Mouse (Mus musculus) intestine, embryonic 15.5 days (tissue): ENCODE measurements at regions not wholly inside any gene's neighbourhood (a gene's known extent, or its start where the extent isn't known, plus 50 kb on each side); places are given as distances from the start of the nearest gene placed in this dataset.

Experiments
- ATAC-seq: fragments of 200-750 bp; cut with Nextera tagmentation; 2 replicates; pipeline ENCODE4 v1.8.0; 2017; ENCODE audit warnings: moderate TSS enrichment, moderate library complexity
- H3K27ac ChIP-seq: fragments of 300-500 bp; sonication (generic); 2 replicates; pipeline ENCODE4 v1.5.1; 2015; ENCODE audit warnings: mild to moderate bottlenecking, inconsistent platforms
- H3K27me3 ChIP-seq: fragments of 300-500 bp; sonication (generic); replicated peaks from 2 replicates; pipeline ENCODE4 v1.6.1; 2015; ENCODE audit warnings: inconsistent platforms
- H3K36me3 ChIP-seq: fragments of 300-500 bp; sonication (generic); 2 replicates; pipeline ENCODE4 v1.6.1; 2015; ENCODE audit warnings: inconsistent platforms
- H3K4me1 ChIP-seq: fragments of 300-500 bp; sonication (generic); replicated peaks from 2 replicates; pipeline ENCODE4 v1.6.1; 2015; ENCODE audit warnings: inconsistent platforms
- H3K4me2 ChIP-seq: fragments of 300-500 bp; sonication (generic); replicated peaks from 2 replicates; pipeline ENCODE4 v1.6.1; 2015; ENCODE audit warnings: mild to moderate bottlenecking, inconsistent platforms
- H3K4me3 ChIP-seq: fragments of 300-500 bp; sonication (generic); replicated peaks from 2 replicates; pipeline ENCODE4 v1.5.1; 2015; ENCODE audit warnings: inconsistent platforms
- H3K9ac ChIP-seq: fragments of 300-500 bp; sonication (generic); 2 replicates; pipeline ENCODE4 v1.6.1; 2015; ENCODE audit warnings: inconsistent platforms
- H3K9me3 ChIP-seq: fragments of 300-500 bp; sonication (generic); 2 replicates; pipeline ENCODE4 v1.6.1; 2016; ENCODE audit warnings: inconsistent platforms
- WGBS: fragments of 180-500 bp; shearing (Covaris S2); methylation state at CpG from one replicate; pipeline ENCODE4 v1.1.7; 2015; 5-methylcytosine and 5-hydroxymethylcytosine counted together

- Histone ChIP-seq H3K36me3 (no peaks in the 10 kb centered on the region), H3K4me3 (no peak overlapping the region), H3K27me3 (no peaks in the 10 kb centered on the region), H3K9me3 (no peaks in the 10 kb centered on the region), H3K9ac (no peak overlapping the region; the same call in 1 of the 2 replicates), H3K4me1 (no peaks in the 10 kb centered on the region; the same call in 1 of the 2 replicates), H3K27ac (0 out of 2 replicates have a peak overlapping the region, but pooled peaks have one; percentile 51), H3K4me2 (no peak overlapping the region)
- WGBS, result 53% methylated on average over 4 of the region's 4 CpGs
- ATAC-seq, result peak; percentile 96
These were observed 384.0 kb downstream of the Atp6ap1l start for GRCm38 (mm10) chr13:90520992-90521757.

- Histone ChIP-seq H3K9ac (no peak overlapping the region), H3K4me2 (no peak overlapping the region), H3K9me3 (no peaks in the 10 kb centered on the region), H3K27me3 (no peaks in the 10 kb centered on the region), H3K27ac (peak overlapping the region; percentile 80), H3K4me1 (no peaks in the 10 kb centered on the region; the same call in 1 of the 2 replicates), H3K4me3 (no peak overlapping the region), H3K36me3 (no peaks in the 10 kb centered on the region)
- ATAC-seq, result peak; percentile 98
- 27% methylated on average over 3 of the region's 3 CpGs for WGBS
These were observed 389.2 kb downstream of the Atp6ap1l start for GRCm38 (mm10) chr13:90515773-90516503.

- no peak overlapping the region for H3K4me2 ChIP-seq
- WGBS, result 79% methylated on average over 4 of the region's 4 CpGs
- ATAC-seq, result no peak
These were observed 391.3 kb downstream of the Atp6ap1l start for GRCm38 (mm10) chr13:90513867-90514266.

GRCm38 (mm10) chr13:90512786-90513401 lies 392.3 kb downstream of the Atp6ap1l start:
- Histone ChIP-seq H3K9ac (no peak overlapping the region), H3K36me3 (no peaks in the 10 kb centered on the region), H3K9me3 (no peaks in the 10 kb centered on the region), H3K4me2 (no peak overlapping the region), H3K27me3 (no peaks in the 10 kb centered on the region), H3K4me1 (no peaks in the 10 kb centered on the region; the same call in 1 of the 2 replicates), H3K27ac (no peak overlapping the region), H3K4me3 (no peak overlapping the region)
- no peak for ATAC-seq
- 86% methylated on average over 2 of the region's 2 CpGs for WGBS

More at GRCm38 (mm10) chr13:90513867-90514266, 391.3 kb downstream of the Atp6ap1l start:
- H3K9me3 ChIP-seq, result no peaks in the 10 kb centered on the region
- no peak overlapping the region for H3K4me3 ChIP-seq
- no peak overlapping the region for H3K9ac ChIP-seq
- no peak overlapping the region for H3K27ac ChIP-seq
- no peaks in the 10 kb centered on the region for H3K27me3 ChIP-seq
- H3K36me3 ChIP-seq, result no peaks in the 10 kb centered on the region
- H3K4me1 ChIP-seq, result no peaks in the 10 kb centered on the region; the same call in 1 of the 2 replicates

- H3K27me3 ChIP-seq, result no peaks in the 10 kb centered on the region
- no peak overlapping the region for H3K4me2 ChIP-seq
- WGBS, result 86% methylated on average over 6 of the region's 6 CpGs
- H3K9me3 ChIP-seq, result no peaks in the 10 kb centered on the region
- no peak overlapping the region for H3K4me3 ChIP-seq
- H3K4me1 ChIP-seq, result no peaks in the 10 kb centered on the region
- no peak overlapping the region for H3K27ac ChIP-seq
- H3K9ac ChIP-seq, result no peak overlapping the region
- no peaks in the 10 kb centered on the region for H3K36me3 ChIP-seq
- ATAC-seq, result no peak
These were observed 394.7 kb downstream of the Atp6ap1l start for GRCm38 (mm10) chr13:90510479-90510878.

GRCm38 (mm10) chr13:90503188-90503587 lies 402.0 kb downstream of the Atp6ap1l start:
- H3K9ac ChIP-seq, result no peak overlapping the region
- no peak overlapping the region for H3K27ac ChIP-seq
- H3K9me3 ChIP-seq, result no peaks in the 10 kb centered on the region
- WGBS, result 75% methylated on average over 2 of the region's 2 CpGs
- H3K4me2 ChIP-seq, result no peak overlapping the region
- H3K4me1 ChIP-seq, result no peaks in the 10 kb centered on the region
- H3K4me3 ChIP-seq, result no peak overlapping the region
- H3K27me3 ChIP-seq, result no peaks in the 10 kb centered on the region
- no peak for ATAC-seq
- no peaks in the 10 kb centered on the region for H3K36me3 ChIP-seq

- H3K4me3 ChIP-seq, result no peak overlapping the region
- H3K27ac ChIP-seq, result no peak overlapping the region
- no peaks in the 10 kb centered on the region for H3K27me3 ChIP-seq
- no peaks in the 10 kb centered on the region for H3K9me3 ChIP-seq
- no peak overlapping the region for H3K4me2 ChIP-seq
- 88% methylated on average over 1 of the region's 1 CpGs for WGBS
- no peak overlapping the region for H3K9ac ChIP-seq
- no peak for ATAC-seq
- H3K36me3 ChIP-seq, result no peaks in the 10 kb centered on the region
- H3K4me1 ChIP-seq, result no peaks in the 10 kb centered on the region
These were observed 403.0 kb downstream of the Atp6ap1l start for GRCm38 (mm10) chr13:90502141-90502540.

GRCm38 (mm10) chr13:90498978-90499377 lies 406.2 kb downstream of the Atp6ap1l start:
- H3K27ac ChIP-seq, result no peak overlapping the region
- no peak overlapping the region for H3K9ac ChIP-seq
- no peaks in the 10 kb centered on the region for H3K27me3 ChIP-seq
- no peak for ATAC-seq
- H3K4me2 ChIP-seq, result no peak overlapping the region
- WGBS, result 82% methylated on average over 3 of the region's 3 CpGs
- no peak overlapping the region for H3K4me3 ChIP-seq
- no peaks in the 10 kb centered on the region for H3K36me3 ChIP-seq
- no peaks in the 10 kb centered on the region for H3K9me3 ChIP-seq
- H3K4me1 ChIP-seq, result no peaks in the 10 kb centered on the region

GRCm38 (mm10) chr13:90497573-90497972 lies 407.6 kb downstream of the Atp6ap1l start:
- H3K9ac ChIP-seq, result no peak overlapping the region
- no peak for ATAC-seq
- no peak overlapping the region for H3K4me3 ChIP-seq
- WGBS, result 38% methylated on average over 2 of the region's 2 CpGs
- no peaks in the 10 kb centered on the region for H3K9me3 ChIP-seq
- no peaks in the 10 kb centered on the region for H3K27me3 ChIP-seq
- no peak overlapping the region for H3K4me2 ChIP-seq
- no peaks in the 10 kb centered on the region for H3K4me1 ChIP-seq
- H3K36me3 ChIP-seq, result no peaks in the 10 kb centered on the region
- H3K27ac ChIP-seq, result no peak overlapping the region

GRCm38 (mm10) chr13:90493696-90494095 lies 404.3 kb upstream of the Xrcc4 start:
- Histone ChIP-seq H3K9me3 (no peaks in the 10 kb centered on the region), H3K4me2 (no peak overlapping the region), H3K4me3 (no peak overlapping the region), H3K9ac (no peak overlapping the region), H3K4me1 (no peaks in the 10 kb centered on the region), H3K36me3 (no peaks in the 10 kb centered on the region), H3K27me3 (no peaks in the 10 kb centered on the region), H3K27ac (no peak overlapping the region)
- 59% methylated on average over 1 of the region's 1 CpGs for WGBS
- no peak for ATAC-seq

GRCm38 (mm10) chr13:90490991-90491951 lies 401.9 kb upstream of the Xrcc4 start:
- WGBS, result 23% methylated on average over 8 of the region's 8 CpGs
- Histone ChIP-seq H3K9ac (no peak overlapping the region), H3K4me1 (no peaks in the 10 kb centered on the region), H3K27ac (no peak overlapping the region), H3K36me3 (no peaks in the 10 kb centered on the region), H3K9me3 (no peaks in the 10 kb centered on the region), H3K4me3 (no peak overlapping the region), H3K4me2 (no peak overlapping the region), H3K27me3 (no peaks in the 10 kb centered on the region)
- ATAC-seq, result no peak
